Mouse (Mus musculus) spleen, postnatal 36 days (tissue): ENCODE data around the gene Arhgef6.

Source experiments
- DNase-seq, 2 experiments: peaks; one replicate each; pipeline ENCODE4 v3.0.0; 2022; ENCODE audit warnings: low spot score in 2 of 2, mixed read lengths in 1 of 2

The Arhgef6 gene

DNA sequence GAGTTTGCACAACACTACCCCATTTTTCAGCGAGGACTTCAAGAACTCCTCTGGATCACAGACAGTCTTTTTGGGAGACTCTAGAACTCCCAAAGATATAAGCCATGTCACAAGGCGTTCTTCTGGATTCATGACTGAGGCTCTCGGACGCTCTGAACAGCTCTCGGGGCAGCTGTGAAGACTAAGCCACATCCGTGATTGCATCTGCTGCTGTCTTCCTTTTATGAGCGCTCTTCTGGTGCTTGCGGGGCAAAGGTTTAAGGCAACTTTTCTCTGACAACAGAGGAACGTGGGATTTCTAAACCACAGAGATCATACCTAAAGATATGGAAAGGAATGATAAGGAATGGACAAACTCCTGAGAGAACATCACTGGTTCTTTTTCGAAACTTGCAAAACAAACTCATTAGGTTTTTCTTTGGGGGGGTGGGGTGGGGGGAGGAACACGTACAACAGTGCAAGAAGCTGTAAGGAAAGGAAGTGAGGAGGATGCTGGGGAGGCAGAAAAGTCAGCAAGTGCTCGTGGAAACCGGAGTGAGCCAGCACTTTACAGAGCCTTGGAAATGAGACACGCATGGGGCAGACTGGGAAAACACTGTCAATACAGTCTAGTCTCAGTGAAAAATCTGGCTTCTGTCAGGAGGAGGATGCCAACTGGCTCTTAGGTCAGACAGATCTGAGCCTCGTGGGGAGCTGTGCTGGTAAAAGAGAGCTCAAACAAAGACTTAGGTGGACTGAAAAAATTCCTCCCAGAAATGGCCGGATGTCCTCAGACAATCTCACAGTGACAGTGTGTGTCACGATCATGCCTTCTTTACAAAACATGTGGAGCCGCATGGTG is at the start of gene Arhgef6:
Arhgef6 (minus strand) TSS at position 359 of the 841 bp plus-strand sequence.
- DNase-seq, result peak; percentile 27 to 40

DNA sequence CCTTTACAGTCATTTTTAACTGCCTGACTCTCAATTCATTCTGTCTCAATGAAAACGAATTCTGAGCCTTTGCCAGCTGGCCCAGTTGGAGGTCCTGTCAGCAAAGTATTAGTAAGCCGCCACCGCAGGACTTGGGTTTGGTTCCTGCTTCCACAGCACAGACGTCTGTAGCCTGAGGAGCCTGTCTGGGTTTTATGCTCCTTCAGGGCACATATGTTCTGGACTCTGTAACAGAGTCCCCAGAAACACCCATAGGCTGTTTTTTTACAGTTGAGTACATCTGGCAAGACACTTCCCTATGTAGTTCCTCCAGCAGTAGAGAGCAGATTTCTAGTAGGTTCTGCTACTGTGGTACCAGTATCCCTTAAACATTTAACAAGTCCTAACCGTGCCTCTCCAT is 42.4 kb upstream of the Arhgef6 start:
- no peak for DNase-seq

DNA sequence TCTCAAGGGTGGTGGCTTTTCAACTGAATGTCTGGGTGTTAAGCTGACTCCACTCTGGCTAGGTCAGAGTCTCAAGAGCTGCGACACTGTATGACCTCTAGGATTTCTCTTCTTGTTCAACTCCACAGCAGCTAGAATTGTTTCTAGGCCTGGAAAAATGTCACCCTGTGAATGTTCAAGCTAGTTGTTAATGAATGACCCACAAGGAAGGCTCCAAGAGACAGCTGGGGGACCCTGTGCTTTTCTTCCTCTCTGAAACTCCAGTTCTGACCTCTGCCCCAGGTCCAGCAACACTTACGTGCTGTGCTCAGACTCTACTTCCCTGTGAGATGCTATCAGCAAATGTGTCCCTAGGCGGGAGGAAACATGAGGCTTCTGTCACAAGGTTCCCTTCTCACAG is 40.0 kb upstream of the Arhgef6 start:
- DNase-seq, result no peak

DNA sequence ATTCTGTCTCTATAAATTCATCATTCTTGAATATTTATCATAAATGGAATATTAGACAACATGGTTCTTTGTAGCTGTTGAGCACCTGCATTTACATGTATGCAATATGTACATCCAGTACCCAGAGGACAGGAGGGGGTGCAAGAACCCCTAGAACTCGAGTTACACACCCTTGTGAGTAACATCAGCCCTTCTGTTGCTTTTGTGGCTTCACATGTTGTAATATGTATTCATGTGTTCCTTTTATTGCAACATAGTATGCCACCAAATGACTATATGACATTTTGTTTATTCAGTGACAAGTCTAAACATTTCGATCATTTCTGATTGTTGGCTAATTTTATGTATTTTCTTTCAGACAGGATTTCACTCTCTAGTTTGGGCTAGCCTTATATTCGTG is 38.6 kb upstream of the Arhgef6 start:
- DNase-seq, result no peak

DNA sequence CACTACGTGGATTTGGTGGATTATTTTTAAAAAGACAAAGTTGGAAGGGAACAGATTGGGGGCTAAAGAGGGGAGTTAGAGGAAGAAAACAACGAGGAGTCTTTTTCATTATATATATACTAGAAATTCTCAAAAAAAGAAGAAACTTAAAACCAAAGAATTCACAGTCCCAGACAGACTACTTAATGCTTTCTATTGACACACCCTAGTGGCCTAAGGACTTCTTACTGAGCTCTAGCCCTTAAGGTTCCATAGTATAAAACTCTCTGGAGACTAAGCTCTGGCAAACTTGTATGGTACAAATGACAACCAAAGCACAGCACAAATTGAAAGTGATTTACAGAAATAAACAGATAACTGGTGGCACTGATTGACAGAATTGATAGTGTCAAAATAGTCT is 35.5 kb upstream of the Arhgef6 start:
- DNase-seq, result no peak

DNA sequence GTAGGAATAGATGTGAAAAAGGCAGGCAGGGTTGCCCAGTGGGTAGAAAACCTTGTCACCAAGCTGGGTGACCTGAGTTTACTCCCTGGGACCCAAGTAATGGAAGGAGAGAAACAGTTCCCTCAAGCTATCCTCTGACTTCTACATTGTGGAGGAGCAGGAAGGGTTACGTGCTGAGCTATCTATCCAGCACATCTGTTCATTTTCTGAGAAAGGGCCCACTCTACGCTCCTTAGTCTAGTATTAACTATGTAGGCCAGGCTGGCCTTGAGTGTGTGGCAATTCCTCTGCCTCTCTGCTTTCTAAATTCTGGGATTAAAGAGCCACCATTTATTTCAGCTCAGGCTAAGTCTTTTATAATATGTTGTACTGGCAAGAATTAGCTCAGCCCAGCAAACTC is 35.0 kb upstream of the Arhgef6 start:
- no peak for DNase-seq

DNA sequence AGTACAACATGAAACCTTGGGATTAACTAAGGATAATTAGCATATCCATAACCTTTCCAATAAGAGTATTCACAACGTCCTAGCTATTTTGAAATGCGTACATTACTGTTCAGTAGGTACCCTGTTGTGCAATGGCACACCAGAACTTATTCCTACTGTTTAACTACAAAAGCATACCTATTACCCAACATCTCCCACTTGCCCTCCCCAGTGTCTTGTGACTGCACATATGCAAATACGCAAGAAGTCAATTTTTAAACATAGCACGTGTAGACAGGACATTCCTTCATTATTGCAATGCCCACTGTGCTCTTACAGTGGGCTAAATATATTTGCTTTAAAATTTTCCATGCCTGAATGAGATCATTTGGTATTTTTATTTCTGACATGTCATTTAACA is 34.4 kb upstream of the Arhgef6 start:
- no peak for DNase-seq

DNA sequence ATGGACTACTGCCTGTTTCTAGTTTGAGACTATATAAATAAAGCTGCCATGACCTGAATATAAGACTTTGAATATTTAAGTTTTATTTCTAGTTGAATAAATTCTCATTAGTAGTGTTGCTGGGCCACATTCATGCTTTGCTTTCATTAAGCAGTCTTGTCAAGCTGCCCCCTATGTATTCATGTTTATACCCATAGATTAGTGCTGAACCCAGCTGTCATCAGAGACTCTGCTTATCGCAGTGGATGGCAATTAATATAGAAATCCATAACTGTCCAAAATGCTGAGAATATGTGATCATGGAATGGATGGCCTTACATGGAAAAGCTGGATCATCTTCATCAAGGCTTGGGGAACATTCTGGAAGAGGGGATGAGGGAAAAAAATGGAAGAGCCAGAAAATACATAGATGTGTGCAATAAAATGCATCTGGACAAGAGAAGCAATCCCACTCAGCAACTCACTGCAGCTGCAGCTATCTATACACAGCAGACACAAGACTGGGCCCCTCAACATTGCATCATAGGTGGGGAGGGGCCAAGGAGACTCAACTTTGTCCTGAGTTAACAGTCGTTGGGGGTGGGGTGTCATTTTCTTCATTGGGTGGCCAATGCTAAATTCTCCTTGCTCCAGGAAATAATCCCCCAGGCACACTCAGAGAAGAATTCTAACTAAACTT is 26.5 kb upstream of the Arhgef6 start:
- no peak for DNase-seq

DNA sequence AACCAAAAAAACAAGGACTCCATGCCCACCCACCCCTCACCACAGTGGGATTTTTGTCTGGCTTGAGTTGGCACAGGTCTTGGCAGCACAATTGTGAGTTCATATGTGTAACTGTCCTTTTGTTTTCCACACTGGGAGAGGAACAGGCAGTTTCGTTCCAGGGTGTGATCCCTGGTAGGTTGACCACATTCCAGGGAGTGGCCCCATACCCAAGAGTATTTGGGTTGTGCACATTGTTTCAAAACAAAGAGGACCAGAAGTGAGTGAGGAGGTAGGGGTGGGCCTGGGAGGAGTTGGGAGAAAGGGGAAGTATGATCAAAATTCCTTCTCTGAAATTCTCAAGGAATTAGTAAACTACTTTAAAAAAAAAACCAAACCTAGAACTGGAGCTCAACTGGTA is 20.8 kb upstream of the Arhgef6 start:
- no peak for DNase-seq

DNA sequence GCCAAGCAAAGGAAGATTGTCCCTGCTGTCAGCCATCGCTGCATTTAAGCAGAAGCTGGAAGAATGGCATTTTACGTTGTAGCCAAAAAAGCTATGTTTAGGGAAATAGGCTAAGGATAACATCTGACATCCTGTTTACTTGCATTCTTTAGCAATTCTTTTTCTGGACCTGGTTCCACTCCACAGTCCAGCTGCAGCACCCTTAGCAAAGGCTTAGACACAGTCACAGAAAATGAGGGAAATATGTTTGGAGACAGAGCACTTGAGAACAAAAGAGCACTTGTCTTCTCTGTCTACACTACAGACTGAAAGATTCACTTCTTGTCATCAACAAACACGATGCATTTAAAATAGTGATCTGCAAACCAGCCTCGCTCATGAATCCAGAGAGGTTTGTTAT is 691 bp upstream of the Arhgef6 start:
- DNase-seq, result no peak

DNA sequence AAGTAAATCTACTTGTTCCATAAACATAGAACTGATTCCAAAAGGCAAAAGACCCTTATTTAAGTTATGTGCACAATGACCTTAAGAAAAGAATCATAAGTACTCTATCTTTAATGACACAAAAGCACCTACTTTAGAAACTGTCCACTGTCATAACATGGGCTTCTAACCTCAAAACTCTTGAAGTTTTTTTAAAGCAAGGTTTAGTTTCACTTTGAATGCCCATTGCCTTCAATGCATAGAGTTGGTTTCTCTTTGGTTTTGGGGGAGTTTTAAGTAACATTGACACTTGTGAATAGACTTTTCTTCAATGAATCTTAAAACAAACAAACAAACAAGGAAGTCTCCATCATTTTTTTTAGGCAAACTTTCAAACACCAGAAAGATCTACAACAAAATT is 947 bp downstream of the Arhgef6 start:
- DNase-seq, result no peak

DNA sequence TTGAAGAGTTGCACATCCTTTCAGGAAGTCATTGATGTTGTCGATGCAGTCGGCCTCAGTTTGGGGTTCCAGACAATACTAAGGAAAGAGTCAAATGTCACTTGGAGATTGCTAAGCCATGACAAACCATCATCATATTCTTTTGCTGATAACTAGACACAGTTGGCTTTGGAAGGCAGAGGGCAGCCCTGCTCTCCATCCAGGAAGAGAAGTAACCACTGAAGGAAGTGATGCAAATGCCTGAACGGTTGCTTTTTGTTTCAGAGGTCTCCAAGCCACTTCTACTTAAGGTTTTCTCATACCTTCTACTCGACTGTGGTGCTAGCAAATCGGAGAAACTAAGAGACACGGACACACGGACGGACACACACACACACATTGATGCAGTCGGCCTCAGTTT is 1.6 kb downstream of the Arhgef6 start:
- peak; percentile 11 to 38 for DNase-seq

DNA sequence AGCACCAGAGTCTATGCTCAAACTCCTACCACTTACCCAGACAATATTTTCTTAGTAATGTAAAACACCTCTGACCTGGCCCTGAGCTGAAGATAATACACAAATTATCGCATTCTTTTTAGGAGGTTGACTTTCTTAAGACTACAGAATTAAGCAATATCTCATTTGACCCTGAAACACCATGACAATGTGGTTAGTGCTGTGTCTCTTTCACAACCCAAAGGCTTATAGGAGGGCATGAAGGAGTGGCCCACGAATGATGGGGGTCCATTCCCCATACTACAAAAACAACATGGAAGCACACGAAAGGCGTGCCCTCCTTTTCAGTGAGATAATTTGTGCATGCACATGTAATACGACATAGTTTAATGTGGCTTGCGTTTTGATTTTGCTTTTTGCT is 3.2 kb downstream of the Arhgef6 start:
- no peak for DNase-seq

DNA sequence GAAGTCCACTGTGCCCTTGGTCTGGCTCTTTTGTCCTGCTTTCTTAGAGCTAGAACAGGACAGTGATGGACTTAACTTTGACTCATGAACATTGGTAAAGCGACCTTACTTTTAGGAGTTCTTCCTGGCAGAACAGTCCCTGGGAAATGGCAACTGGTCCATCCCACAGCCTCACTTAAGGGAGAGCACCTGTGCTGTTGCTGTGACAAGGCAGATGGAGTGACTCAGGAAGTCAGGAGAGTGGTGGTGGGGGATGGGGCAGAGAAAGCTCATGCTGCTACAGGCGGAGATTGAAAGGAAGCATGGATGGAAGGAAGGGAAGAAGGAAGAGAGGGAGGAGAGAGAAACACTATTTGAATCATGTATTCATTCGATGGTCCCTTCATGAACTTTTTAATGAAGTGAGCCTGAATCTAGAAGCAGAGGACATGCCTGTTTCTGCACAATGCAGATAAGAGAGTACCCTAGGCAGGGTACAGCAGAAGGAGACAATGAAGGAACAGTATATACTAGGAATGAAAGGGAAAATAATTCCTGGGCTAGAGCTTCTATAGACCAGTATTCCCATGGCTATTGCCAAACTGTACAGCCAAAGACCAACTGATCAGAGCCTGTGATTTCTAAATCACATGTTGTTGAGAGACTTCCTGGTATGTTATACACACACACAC is 10.7 kb downstream of the Arhgef6 start:
- DNase-seq, result no peak

DNA sequence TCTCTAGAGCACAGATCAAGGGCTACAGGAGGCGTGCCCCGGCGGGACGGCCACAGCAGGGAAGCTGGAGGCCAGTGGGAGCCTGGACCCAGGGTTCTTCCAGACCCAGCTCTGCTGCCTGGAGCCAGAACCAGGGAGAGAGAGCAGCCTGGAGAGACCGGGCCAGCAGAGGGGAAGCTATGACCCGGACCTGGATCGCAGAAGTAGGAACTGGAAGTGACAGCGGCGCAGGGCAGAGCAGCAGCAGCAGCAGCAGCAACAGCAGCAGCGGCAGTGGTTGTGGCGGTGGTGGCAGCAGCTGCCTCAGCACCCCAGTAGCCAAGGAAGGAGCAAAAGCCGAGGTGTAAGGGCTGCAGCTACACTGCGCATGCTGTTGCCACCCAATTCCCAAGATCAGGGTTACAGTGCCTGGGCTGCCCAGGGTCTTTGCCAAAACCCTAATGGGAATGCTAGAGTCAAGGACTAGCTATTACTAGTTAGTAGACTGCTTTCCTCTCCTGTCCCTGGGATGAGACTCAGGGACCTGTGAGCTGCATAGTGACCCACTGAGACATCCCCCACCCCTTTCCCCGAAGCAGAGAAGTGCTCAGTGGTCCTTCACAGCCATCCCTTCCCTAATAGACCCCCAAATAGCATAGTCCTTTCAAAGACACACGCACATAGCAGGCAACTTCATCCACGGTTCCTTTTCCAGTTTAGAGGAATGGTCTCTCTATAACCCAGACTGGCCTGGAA is 11.9 kb downstream of the Arhgef6 start:
- DNase-seq, result peak; percentile 39 to 50

DNA sequence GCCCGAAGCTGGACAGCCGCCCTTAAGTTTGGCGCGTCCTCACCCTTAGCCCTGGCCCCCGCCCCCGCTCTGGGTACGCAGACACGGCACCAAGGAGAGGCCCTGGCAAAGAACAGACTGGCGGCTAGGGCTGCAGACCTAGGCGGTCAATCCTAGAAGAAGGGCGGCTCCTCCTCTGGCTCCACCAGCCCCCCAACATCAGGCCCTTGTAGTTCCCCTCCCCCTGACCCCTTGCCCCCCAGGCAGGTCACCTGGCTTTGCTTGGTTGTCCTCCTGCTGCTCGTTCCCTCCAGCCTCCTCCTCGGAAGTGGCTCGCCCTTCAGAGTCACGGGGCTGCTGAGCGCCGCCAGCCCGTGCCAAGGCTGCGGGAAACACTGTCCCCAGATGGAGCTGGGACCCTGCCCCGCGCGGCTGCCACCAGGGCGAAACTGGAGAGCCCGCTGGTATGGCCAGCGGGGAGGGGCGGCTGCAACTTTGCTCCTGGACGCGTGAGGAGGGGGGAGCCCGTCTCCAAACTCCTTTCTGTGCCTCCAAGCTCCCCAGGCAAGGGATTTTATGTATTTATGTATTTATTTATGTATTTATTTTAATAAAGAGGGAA is 12.6 kb downstream of the Arhgef6 start:
- no peak for DNase-seq

DNA sequence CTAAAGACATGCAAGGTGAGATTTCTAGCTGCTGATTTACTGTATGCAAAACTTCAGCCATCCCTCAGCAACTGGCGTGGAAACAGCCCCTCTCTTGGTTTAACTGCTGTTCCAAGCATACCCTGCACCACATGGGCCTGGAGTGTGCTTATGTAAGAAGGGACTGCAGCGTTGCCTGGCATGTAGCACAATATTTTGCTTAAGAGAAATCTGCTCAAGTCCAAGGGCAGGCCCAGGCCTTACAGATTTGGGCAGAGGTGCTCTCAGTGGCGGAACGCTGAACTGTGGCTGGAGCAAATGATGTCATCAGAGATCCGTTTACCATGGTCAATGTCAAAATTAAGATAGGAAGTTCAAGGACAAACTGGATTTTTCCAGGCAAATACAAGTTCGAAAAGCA is 13.6 kb downstream of the Arhgef6 start:
- no peak for DNase-seq

DNA sequence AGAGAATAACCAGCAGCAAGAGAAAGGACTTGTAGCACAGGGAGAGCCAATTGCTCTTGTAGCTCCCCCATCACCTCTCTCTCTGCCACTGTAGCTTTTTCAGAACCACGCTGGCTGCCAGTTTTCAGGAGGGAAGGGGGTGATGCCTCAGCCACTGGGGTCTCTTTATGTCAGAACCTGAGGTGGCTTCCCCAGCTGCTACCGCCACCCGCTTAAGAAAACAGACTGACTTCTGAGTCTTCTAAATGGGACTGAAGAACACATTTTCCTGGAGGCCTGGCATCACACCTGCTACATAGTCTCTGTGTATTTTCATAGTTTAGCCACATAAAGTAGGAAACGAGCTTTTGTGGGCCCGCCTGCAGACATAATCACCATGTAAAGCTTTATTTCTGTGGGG is 26.5 kb downstream of the Arhgef6 start:
- no peak for DNase-seq

DNA sequence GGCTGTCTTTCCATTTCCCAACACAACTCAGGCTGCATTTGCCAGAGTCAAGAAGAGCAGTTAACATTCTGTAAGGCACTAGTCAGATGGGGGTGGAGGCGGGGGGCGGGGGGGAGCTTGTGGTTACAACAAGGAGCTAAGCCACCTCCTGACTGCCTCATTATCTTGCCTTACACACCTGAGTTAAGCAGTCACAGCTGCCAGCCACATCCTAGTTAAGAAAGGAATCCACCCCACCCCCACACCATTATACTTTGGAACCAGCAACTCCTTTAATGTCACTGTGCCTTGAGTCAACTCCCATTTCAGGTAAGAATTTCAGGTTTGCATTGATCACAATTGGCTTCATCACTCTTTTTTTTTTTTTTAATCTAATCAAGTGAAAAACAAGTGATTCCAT is 28.5 kb downstream of the Arhgef6 start:
- DNase-seq, result no peak

DNA sequence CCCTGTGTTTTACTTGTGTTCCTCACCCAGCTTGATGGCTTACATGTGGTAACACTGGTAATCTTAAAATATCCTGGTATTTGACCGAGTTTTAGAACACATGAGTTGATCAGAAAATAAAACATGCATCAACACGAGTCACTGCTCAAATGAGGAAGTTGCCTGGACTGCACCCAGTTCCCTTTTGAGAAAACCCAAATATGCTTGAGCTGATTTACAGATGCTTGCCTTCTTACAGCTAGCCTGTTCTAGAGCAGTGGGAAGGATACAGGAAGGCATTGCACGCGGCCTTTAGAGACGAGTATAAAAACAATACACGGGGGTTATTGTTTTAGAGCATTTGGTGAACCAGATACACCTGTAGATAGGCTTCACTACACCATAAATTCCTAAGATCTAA is 31.8 kb downstream of the Arhgef6 start:
- DNase-seq, result peak; percentile 64 to 70

DNA sequence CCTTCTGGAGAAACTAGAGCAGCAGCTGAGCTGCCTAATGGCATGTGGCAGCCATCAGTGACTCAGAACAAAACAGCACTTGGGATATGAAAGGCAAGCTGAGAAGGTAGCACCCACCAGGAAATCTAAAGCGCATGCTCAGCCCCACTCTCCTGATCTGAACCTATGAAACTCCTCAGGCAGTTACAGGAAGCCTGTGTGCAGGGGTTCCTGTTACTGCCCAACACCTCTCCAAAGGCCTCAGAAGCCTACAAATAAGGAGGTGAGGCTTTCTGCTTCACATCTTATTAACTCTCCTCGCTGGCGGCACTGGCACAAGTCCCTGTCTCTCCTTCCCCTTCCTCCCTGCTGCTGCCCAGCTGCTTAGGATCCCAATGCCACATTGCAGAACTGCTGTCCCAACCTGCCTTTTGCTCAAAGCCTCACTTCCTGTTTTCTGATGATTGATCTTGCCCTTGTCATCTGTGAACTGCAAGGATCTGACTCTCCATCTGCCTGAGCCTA is 33.7 kb downstream of the Arhgef6 start:
- peak; percentile 65 to 72 for DNase-seq
